Mouse (Mus musculus) embryo, embryonic 11 days (tissue): ENCODE measurements around the gene Olfr310.

Experiments
- DNase-seq: peaks from one replicate; pipeline ENCODE4 v3.0.0-alpha.2; 2015

Gene Olfr310

GRCm38 (mm10) chr7:86277072-86277471 is at the start of gene Olfr310:
Gene Olfr310, minus strand, starts transcription at chr7:86277172.
- no peak for DNase-seq

- DNase-seq: no peak
These were observed 48.6 kb upstream of the Olfr310 start, which contains the start of gene Olfr308 for GRCm38 (mm10) chr7:86325530-86325929. Gene Olfr308, minus strand, starts transcription at chr7:86325630.

GRCm38 (mm10) chr7:86321323-86321722 is 44.4 kb upstream of the Olfr310 start:
- no peak for DNase-seq

GRCm38 (mm10) chr7:86313608-86314007 is 36.6 kb upstream of the Olfr310 start, which contains the start of gene Olfr309:
Gene Olfr309, minus strand, starts transcription at chr7:86313708.
- no peak for DNase-seq

DNA sequence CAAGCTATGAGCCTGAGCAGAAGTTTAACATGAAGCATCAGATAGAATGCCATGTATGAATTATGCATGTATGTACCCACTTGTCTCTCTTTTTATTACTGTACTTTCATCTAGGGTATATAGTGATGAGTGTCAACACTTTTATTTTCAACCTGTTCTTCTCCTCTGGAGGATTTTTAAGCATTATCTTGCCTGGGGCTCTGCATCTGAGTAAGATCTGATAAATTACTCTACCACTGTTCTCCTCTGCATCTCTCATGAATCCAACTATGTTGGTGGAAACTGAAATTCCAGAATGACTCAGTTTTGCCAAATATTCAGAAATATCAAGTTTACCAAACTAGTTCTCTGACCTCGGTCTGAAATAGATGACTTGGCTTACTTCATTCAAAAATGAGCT is 30.8 kb downstream of the Olfr310 start, which contains the start of gene Vmn2r76:
Vmn2r76 (minus strand) TSS at position 101 of the 400 bp plus-strand sequence.
- DNase-seq: no peak
